Mouse (Mus musculus): ENCODE measurements around the gene Gm20458.

Gm20458 gene

GRCm38 (mm10) chr2:164453047-164453757 lies 7.6 kb upstream of the Gm20458 start:
- no peak for DNase-seq (ENCODE audit: extremely low spot score, low spot score)

GRCm38 (mm10) chr2:164453887-164454500 lies 6.8 kb upstream of the Gm20458 start:
- no peak for DNase-seq (ENCODE audit: extremely low spot score, low spot score)

DNA sequence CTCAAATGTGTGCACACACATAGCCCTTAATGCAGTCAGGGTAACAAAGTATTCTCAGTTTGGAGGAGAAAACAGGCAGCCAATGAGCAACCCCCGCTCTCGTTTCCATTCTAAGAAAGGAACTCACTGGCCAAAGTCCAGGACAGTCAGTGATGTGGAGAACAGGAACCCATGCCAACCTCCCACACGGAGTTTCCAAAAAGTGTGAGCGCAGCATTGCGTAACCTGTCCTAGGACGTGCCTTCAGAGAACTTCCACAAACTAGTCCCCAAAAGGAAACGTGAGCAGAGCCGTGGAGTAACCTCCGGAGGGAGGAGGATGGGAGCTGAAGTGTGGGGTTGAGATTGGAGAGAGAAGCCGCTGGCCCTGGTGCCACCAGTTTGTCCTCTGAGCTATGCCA lies 5.9 kb upstream of the Gm20458 start:
- DNase-seq (ENCODE audit: extremely low spot score, low spot score) = no peak

GRCm38 (mm10) chr2:164455421-164456190 lies 5.2 kb upstream of the Gm20458 start:
- no peak for DNase-seq (ENCODE audit: extremely low spot score, low spot score)

DNA sequence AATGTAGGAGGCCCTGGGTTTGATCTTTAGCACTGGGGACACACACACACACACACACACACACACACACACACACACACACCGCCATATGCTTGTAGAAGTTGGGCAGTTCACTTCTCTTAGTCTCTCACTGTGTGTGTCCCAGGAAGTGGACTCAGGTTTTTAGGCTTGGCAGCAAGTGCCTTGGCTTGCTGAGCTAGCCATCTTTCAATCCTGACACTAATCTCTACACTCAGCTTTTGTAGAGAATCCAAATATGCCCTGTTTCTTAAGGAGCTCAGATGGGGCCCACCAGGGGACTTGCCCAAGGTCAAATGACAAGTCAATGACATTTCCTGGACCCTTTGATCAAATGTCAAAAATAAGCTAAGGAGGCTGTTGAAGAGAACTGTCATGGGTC lies 4.4 kb upstream of the Gm20458 start:
- DNase-seq (ENCODE audit: extremely low spot score, low spot score) = no peak

DNA sequence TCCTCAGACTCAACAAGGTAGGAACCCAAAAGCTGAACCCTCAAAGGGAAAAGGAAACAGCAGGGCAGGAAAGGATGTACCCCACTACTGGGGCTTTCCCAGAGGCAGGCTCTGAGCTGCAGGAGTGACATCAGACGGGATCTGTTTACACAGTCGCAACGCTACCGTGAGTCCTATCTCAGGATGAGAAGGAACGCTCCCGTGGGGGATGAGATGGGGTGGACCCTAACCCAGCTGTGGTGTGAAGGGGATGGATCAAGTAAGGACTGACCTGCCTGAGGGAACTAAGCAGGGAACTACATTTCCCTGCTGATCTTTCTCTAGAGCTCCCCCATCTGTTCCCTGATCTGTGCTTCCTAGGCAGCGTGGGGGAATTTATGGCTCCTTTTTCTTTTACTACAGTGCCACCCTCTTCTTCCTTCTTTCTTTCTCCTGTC lies 3.9 kb upstream of the Gm20458 start, which contains the start of gene Sys1:
Gene Sys1, plus strand, starts transcription at position 101 of the 437 bp plus-strand sequence.
- peak; percentile 36 for DNase-seq (ENCODE audit: extremely low spot score, low spot score)

- DNase-seq (ENCODE audit: extremely low spot score, low spot score) = no peak
Measured at GRCm38 (mm10) chr2:164457942-164458341, 2.8 kb upstream of the Gm20458 start.

DNA sequence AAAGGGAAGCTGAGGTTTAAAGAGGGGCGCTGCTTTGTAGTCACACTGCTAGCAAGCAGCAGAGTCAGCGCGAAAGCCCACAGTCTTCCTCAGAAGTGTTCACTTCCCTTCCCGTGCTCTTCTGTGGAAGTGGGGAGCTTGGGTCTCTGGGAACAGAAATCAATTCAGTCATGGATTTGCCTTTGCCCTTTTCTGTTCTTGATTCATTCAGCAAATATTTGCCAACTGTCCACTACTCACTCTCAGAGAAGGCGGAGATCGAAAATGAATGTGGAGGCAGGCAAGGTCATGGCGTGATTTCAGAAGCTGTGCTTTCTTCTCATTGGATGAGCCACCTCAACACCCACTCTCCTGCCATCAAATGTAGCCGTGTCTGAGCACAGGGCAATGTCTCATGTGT lies 2.2 kb upstream of the Gm20458 start:
- no peak for DNase-seq (ENCODE audit: extremely low spot score, low spot score)

- no peak for DNase-seq (ENCODE audit: extremely low spot score, low spot score)
Measured at GRCm38 (mm10) chr2:164465161-164465560, 4.4 kb downstream of the Gm20458 start.

- no peak for DNase-seq (ENCODE audit: extremely low spot score, low spot score)
Measured at GRCm38 (mm10) chr2:164466787-164467186, 6.0 kb downstream of the Gm20458 start.

GRCm38 (mm10) chr2:164470254-164470653 lies 9.5 kb downstream of the Gm20458 start:
- peak; percentile 30 for DNase-seq (ENCODE audit: extremely low spot score, low spot score)

GRCm38 (mm10) chr2:164473624-164474023 lies 12.9 kb downstream of the Gm20458 start, which contains the start of gene Trp53tg5:
Trp53tg5 (minus strand) TSS chr2:164473724.
- no peak for DNase-seq (ENCODE audit: extremely low spot score, low spot score)

GRCm38 (mm10) chr2:164485681-164486257 lies 25.0 kb downstream of the Gm20458 start, which contains the start of gene Dbndd2:
Dbndd2 (plus strand) TSS chr2:164486106.
- peak; percentile 48 for DNase-seq (ENCODE audit: extremely low spot score, low spot score)

DNA sequence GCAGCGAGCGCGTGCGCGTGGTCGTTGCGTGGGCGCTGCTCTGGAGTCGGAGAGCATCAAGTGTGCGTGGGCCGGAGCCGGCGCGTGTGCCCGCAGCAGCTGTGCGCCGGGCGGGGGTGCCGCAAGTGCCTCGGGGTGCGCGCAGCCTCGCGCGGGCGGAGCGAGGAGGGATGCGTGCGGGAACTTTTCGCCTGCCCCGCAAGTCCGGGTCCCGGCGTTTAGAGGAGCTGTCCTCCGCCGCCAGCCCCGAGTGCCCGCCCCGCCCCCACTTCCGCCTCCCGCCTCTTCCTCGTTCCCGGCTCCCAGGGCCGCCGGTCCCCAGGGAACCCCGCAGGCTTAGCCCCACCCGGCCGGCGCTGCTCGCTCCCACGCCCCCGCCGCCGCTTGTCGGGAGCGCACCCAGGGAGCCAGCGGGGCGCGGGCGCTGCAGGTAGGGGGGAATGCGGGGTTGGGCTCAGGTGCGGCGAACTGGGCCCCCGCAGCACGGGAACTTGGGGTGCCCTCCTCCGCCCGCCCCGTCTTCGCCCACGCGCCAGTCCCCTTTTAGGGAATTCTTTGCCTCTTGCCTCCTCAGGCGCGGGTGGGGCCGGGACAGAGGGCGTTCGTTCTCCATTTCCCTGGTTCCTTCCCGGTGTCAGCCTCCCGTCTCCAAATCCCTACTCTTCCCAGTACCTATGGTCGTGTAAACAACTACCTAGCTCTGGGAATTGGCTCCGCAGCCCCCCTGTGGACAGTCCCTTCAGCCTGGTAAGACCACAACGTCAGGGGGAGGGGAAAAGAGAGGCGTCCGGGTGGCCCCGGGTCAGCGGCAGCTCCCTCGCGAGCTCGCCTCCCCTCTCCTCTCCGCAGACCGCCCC lies 25.7 kb downstream of the Gm20458 start:
- peak; percentile 55 for DNase-seq (ENCODE audit: extremely low spot score, low spot score)

GRCm38 (mm10) chr2:164487115-164487527 lies 26.4 kb downstream of the Gm20458 start:
- no peak for DNase-seq (ENCODE audit: extremely low spot score, low spot score)

GRCm38 (mm10) chr2:164487812-164488211 lies 27.0 kb downstream of the Gm20458 start:
- no peak for DNase-seq (ENCODE audit: extremely low spot score, low spot score)

DNA sequence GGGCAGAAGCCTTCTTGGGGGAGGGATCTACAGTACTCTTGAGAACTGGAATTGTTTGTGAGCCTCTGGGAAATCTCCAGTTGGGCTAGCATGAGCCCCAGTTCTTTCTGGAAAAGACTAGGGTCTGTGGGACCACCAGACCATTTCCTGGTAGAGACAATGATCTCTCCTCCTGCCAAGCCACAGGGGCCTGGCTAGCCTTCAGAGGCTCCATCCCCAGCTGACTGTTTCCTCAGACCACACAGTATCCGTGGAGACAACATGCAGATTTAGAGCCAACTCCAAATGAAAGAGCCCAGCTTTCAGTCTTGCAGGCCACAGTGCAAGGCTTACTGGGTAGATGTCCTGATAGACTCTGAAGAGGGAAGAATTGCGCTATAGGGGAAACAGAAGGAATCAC lies 33.4 kb downstream of the Gm20458 start:
- no peak for DNase-seq (ENCODE audit: extremely low spot score, low spot score)

DNA sequence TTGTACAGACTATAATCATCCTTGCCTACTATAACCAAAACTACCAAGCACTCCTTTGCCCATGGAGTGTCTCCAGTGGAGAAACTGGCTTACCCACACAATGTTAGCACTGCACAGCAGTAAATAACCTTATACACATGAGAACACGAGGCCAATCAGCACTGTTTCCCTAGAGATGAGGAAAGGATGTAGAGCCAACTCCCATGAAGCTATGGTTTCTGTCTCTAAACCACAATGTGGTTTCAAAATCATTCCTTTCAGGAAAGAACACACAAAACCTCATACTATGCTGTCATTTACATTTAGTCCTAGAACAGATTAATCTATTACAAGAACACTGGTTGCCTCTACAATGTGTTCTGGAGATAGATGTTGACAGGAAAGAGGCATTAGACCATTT lies 35.6 kb downstream of the Gm20458 start:
- DNase-seq (ENCODE audit: extremely low spot score, low spot score) = no peak

- DNase-seq (ENCODE audit: extremely low spot score, low spot score) = peak; percentile 88
Measured at GRCm38 (mm10) chr2:164496847-164497690, 36.3 kb downstream of the Gm20458 start, which contains the start of gene Pigt. Pigt (plus strand) TSS chr2:164497520.
